Mouse (Mus musculus): ENCODE data around the gene Depdc5. TPM values are rescaled to one million over a fixed set of nuclear protein-coding genes. Genes with fewer than 3 reads are reported as not detected.

Gene Depdc5
- polyA plus RNA-seq, 1 experiment from 2014 or later = 16.6 TPM

DNA sequence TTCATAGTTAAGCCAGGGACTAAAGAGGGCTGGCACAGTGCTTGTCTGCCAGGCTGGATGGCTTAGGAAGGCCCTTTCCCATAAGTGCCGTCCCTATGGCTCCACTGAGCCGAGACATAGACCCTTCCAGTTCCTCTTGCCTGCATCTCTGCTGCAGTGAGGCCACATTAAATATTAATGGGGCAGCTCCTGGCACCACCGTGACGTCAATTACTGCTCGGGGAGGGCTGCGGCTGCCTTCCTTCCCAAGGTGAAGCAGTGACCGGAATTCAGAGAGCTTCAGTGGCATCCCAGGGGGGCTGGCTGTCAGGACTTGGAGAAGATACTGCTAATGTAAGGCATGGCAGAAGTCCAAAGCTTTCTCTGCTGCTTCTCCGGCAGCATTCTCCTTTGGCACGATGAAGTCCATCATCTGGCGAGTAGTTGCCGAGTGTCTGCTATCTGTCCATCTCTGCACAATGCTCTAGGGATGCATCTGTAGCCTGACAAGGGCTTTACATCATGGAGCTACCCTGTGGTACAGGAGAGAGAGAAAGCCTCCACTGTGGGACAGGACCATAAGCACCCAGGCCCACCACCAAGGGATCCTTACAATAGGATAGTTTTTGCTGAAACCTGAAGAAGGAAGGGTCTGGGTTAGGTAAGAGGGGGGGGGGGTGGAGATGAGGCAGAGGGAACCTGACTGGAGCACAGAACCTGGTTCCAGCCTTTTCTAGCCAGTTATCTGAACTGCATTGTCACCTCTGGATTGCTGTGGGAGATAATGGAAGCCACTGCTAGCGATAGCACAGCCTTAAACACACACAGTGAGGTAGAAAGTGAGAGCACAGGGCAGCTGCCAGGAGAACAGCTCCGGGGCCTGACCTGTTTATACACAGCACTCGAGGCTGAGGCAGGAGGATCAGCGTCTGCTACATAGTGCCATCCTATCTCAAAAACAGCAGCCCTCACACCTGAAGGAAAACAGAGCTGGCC lies 147.9 kb downstream of the Depdc5 start:
- Histone ChIP-seq H3K4me2 (ENCODE audit: low read depth, low read length) (no peak overlapping the region), H3K9me3 (replicated peaks; ENCODE audit: control insufficient read depth, low read length) (no peaks in the 10 kb centered on the region), H3K27me3 (ENCODE audit: control insufficient read depth, insufficient read depth, low read length) (no peaks in the 10 kb centered on the region), H3K27ac (ENCODE audit: low read length) (no peak overlapping the region), H3K36me3 (ENCODE audit: control insufficient read depth, insufficient read depth) (no peaks in the 10 kb centered on the region), H3K4me3 (ENCODE audit: low read length) (no peak overlapping the region), H3K4me1 (ENCODE audit: control insufficient read depth, insufficient read depth, low read length) (peaks cover 4% of the 10 kb centered on the region; the same call in 1 of the 2 replicates), H3K9ac (ENCODE audit: low read length) (no peak overlapping the region)
- WGBS = 45% methylated on average over 15 of the region's 15 CpGs
- no peak for ATAC-seq (replicated peaks; ENCODE audit: extremely low read depth, insufficient read depth, low FRiP score)

DNA sequence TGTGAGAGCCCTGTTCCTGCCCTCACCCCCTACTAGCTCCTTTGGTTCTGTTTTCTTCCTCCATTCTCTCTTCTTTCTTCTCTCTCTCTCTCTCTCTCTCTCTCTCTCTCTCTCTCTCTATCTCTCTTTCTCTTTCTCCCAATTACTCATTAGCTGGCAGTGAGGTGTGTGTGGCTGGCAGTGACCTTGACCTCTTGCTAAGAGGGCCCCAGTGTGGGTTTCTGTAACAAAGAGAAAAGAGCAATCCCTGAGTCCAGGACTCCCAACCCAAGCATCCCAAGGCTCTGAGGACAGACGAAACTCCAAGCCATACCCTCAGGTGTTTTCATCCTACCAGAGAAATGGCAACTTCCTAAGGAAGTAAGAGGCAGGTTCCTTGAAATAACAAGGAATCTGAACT lies 150.6 kb downstream of the Depdc5 start:
- Histone ChIP-seq H3K4me2 (ENCODE audit: low read depth, low read length) (no peak overlapping the region), H3K36me3 (ENCODE audit: control insufficient read depth, insufficient read depth) (no peaks in the 10 kb centered on the region), H3K9ac (ENCODE audit: low read length) (no peak overlapping the region), H3K27ac (ENCODE audit: low read length) (no peak overlapping the region), H3K4me3 (ENCODE audit: low read length) (no peak overlapping the region), H3K4me1 (ENCODE audit: control insufficient read depth, insufficient read depth, low read length) (peaks cover 10% of the 10 kb centered on the region), H3K27me3 (ENCODE audit: control insufficient read depth, insufficient read depth, low read length) (no peaks in the 10 kb centered on the region), H3K9me3 (replicated peaks; ENCODE audit: control insufficient read depth, low read length) (no peaks in the 10 kb centered on the region)
- WGBS = 75% methylated on average over 1 of the region's 1 CpGs
- no peak for ATAC-seq (replicated peaks; ENCODE audit: extremely low read depth, insufficient read depth, low FRiP score)

DNA sequence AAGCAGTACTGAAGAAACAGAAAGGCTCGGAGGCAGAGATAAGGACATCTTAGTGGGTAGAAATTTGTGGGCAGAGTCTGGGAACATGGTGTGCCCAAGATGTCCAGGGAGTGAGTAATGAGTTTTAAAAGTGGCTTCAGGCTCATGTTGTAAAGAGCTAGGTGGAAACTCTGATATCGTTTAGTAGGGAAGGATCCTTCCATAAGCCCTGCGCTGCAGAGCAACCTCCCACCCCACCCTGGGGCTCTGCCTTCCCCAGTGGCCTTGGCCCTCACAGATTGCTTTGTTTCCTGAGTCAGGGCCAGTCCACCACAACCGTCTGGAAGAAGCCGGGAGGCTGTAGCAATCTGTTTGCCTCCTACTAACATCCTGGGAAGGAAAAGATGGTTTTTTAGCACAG lies 152.1 kb downstream of the Depdc5 start:
- H3K9ac ChIP-seq (ENCODE audit: low read length) = no peak overlapping the region
- H3K36me3 ChIP-seq (ENCODE audit: control insufficient read depth, insufficient read depth) = no peaks in the 10 kb centered on the region
- H3K27ac ChIP-seq (ENCODE audit: low read length) = no peak overlapping the region
- H3K4me3 ChIP-seq (ENCODE audit: low read length) = no peak overlapping the region
- no peaks in the 10 kb centered on the region for H3K27me3 ChIP-seq (ENCODE audit: control insufficient read depth, insufficient read depth, low read length)
- no peaks in the 10 kb centered on the region for H3K9me3 ChIP-seq (replicated peaks; ENCODE audit: control insufficient read depth, low read length)
- WGBS = 50% methylated on average over 5 of the region's 5 CpGs
- H3K4me1 ChIP-seq (ENCODE audit: control insufficient read depth, insufficient read depth, low read length) = peaks cover 16% of the 10 kb centered on the region
- no peak overlapping the region for H3K4me2 ChIP-seq (ENCODE audit: low read depth, low read length)
- no peak for ATAC-seq (replicated peaks; ENCODE audit: extremely low read depth, insufficient read depth, low FRiP score)

DNA sequence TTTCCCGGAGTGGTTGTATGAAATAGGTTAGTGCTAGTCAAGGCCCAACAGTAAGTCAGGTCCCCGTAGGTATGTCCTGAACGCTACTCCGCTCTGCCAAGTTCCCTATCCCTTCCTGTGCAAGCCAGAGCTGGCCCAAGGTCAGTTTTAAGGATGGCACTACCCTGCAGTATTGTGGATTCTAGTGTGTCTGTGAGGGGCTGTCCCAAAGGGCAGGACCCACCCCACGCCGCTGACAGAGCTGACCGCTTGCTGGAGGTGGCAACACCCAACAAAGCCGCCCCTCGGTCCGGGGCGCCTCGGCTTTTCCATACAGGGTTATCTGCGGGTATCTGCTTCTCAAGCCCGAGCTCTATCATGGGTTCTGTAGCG lies 154.7 kb downstream of the Depdc5 start:
- H3K9ac ChIP-seq (ENCODE audit: low read length) = peak overlapping the region; percentile 93
- WGBS = 3% methylated on average over 15 of the region's 15 CpGs
- H3K4me1 ChIP-seq (ENCODE audit: control insufficient read depth, insufficient read depth, low read length) = peaks cover 35% of the 10 kb centered on the region
- H3K27ac ChIP-seq (ENCODE audit: low read length) = peak overlapping the region; percentile 98
- no peaks in the 10 kb centered on the region for H3K36me3 ChIP-seq (ENCODE audit: control insufficient read depth, insufficient read depth)
- peak overlapping the region; percentile 59 for H3K4me3 ChIP-seq (ENCODE audit: low read length)
- H3K27me3 ChIP-seq (ENCODE audit: control insufficient read depth, insufficient read depth, low read length) = no peaks in the 10 kb centered on the region
- peak; percentile 47 for ATAC-seq (replicated peaks; ENCODE audit: extremely low read depth, insufficient read depth, low FRiP score)
- H3K4me2 ChIP-seq (ENCODE audit: low read depth, low read length) = peak overlapping the region; percentile 80
- no peaks in the 10 kb centered on the region for H3K9me3 ChIP-seq (replicated peaks; ENCODE audit: control insufficient read depth, low read length)

DNA sequence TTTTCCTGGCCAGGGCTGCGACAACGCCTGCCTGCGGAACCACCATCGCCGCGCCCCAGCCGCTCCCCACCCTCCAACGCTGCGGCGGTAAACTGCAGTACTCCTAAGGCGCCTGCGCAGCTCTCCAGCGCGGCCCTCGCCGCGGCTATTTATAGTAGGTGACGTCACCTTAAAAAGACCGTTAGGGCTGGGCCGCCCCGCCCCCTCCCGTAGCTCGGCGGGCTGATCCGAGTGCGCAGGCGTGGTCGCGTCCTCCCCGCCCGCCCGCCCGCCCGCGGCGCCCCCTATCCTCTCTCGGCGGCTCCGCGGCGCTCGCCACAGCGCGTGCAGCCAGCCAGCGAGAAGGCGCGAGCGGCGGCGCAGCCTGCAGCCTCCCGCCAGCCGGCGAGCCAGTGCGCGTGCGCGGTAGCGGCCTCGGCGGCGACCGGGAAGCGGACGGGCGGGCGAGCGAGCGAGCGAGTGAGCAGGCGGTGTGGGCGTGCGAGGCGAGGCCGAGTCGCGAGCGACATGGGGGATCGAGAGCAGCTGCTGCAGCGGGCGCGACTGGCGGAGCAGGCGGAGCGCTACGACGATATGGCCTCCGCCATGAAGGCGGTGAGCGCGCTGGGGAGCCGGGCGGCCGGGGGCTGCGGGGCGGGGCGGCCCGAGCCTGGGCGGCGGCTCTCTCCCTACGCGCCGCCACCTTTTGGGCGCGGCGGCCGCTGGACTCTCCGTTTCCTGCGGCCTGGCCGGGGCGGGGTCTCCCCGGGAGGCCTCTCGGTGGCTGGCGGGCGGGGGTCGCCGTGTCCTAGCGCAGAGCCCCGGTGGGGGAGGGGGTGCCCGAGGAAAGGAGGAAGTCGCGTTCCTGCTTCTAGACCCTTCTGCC lies 155.3 kb downstream of the Depdc5 start, which contains the start of gene Ywhah:
Ywhah (plus strand) TSS at position 256 of the 865 bp plus-strand sequence.
- peak; percentile 96 for ATAC-seq (replicated peaks; ENCODE audit: extremely low read depth, insufficient read depth, low FRiP score)
- no peaks in the 10 kb centered on the region for H3K9me3 ChIP-seq (replicated peaks; ENCODE audit: control insufficient read depth, low read length)
- H3K9ac ChIP-seq (ENCODE audit: low read length) = peak within 1 kb of the TSS; percentile 97
- no peaks in the 10 kb centered on the region for H3K36me3 ChIP-seq (ENCODE audit: control insufficient read depth, insufficient read depth)
- peak within 1 kb of the TSS; percentile 94 for H3K4me3 ChIP-seq (ENCODE audit: low read length)
- peak within 1 kb of the TSS; percentile 87 for H3K4me2 ChIP-seq (ENCODE audit: low read depth, low read length)
- under 1% methylated on average over 102 of the region's 121 CpGs for WGBS
- no peaks in the 10 kb centered on the region for H3K27me3 ChIP-seq (ENCODE audit: control insufficient read depth, insufficient read depth, low read length)
- peak within 1 kb of the TSS; percentile 99 for H3K27ac ChIP-seq (ENCODE audit: low read length)
- H3K4me1 ChIP-seq (ENCODE audit: control insufficient read depth, insufficient read depth, low read length) = peaks cover 41% of the 10 kb centered on the region

DNA sequence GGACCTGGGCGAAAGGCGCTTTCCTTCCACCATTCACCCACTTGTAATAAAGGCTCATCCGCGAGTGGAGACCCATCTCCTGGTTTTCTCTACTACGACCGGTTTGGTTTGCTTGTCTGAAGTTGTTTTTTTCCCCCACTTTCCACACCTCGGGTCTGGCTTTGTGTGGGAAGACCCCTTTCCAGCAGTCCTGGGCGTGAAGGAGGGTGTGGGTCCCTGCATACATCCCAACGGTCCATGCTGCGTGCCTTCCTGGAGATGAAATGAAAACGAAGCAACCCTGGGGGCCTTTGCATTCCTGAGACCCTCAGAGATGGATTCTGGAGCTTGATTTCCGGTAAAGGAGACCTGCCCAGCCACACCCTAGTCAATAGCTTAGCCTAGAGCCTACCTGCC lies 155.9 kb downstream of the Depdc5 start:
- H3K4me1 ChIP-seq (ENCODE audit: control insufficient read depth, insufficient read depth, low read length) = peaks cover 47% of the 10 kb centered on the region

DNA sequence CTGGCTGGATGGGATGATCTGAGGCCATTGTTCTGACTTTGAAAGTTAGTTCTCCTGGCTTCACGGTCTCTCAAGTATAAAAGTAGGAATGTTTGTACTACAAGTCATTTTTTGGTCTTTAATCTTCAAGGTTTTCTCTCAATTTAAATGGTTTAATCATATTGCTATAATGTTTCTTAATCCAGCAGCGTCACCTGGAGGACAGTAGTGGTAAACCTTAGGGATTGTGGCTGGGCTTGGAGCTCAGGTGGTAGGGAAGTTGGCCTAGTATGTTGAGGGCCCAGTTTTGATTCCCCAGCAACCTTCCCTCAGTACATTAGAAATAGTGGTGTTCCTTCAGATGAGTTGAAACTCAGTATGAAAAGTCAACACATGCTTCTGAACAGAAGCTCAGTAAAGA lies 158.1 kb downstream of the Depdc5 start:
- H3K4me2 ChIP-seq (ENCODE audit: low read depth, low read length) = peak overlapping the region; percentile 8; the same call in 1 of the 2 replicates
- H3K4me1 ChIP-seq (ENCODE audit: control insufficient read depth, insufficient read depth, low read length) = peaks cover 53% of the 10 kb centered on the region
- peaks cover 2% of the 10 kb centered on the region; the same call in 1 of the 2 replicates for H3K36me3 ChIP-seq (ENCODE audit: control insufficient read depth, insufficient read depth)
- no peaks in the 10 kb centered on the region for H3K27me3 ChIP-seq (ENCODE audit: control insufficient read depth, insufficient read depth, low read length)
- ATAC-seq (replicated peaks; ENCODE audit: extremely low read depth, insufficient read depth, low FRiP score) = no peak
- H3K4me3 ChIP-seq (ENCODE audit: low read length) = no peak overlapping the region
- WGBS = 82% methylated on average over 2 of the region's 2 CpGs
- H3K27ac ChIP-seq (ENCODE audit: low read length) = no peak overlapping the region
- H3K9me3 ChIP-seq (replicated peaks; ENCODE audit: control insufficient read depth, low read length) = no peaks in the 10 kb centered on the region
- no peak overlapping the region; the same call in 1 of the 2 replicates for H3K9ac ChIP-seq (ENCODE audit: low read length)

More for the DNA sequence above, 155.9 kb downstream of the Depdc5 start:
- Histone ChIP-seq H3K4me3 (ENCODE audit: low read length) (peak overlapping the region; percentile 94), H3K27ac (ENCODE audit: low read length) (peak overlapping the region; percentile 99), H3K4me2 (ENCODE audit: low read depth, low read length) (peak overlapping the region; percentile 87), H3K36me3 (ENCODE audit: control insufficient read depth, insufficient read depth) (no peaks in the 10 kb centered on the region; the same call in 1 of the 2 replicates), H3K27me3 (ENCODE audit: control insufficient read depth, insufficient read depth, low read length) (no peaks in the 10 kb centered on the region), H3K9me3 (replicated peaks; ENCODE audit: control insufficient read depth, low read length) (no peaks in the 10 kb centered on the region), H3K9ac (ENCODE audit: low read length) (peak overlapping the region; percentile 97)
- under 1% methylated on average over 12 of the region's 12 CpGs for WGBS
- ATAC-seq (replicated peaks; ENCODE audit: extremely low read depth, insufficient read depth, low FRiP score) = no peak

DNA sequence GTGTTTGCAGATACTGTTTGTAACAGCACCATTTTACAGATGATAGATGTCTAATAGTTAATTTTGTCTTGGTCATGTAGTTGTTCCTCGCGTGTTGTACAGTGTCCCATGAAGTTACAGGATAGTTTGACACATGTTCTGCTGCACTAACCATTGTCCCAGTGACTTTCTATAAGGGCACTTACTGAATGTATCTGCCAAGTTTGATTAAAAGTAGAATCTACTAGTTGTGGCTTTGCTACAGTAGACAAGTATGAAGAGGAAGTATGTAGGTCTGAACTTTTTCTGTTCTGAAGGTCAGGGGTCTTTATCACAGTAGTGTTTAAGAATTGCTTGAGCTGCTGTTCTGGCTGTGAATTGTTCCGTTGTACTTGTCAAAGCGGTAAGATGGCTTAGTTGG lies 159.8 kb downstream of the Depdc5 start:
- no peaks in the 10 kb centered on the region for H3K9me3 ChIP-seq (replicated peaks; ENCODE audit: control insufficient read depth, low read length)
- peak overlapping the region; percentile 36; the same call in 1 of the 2 replicates for H3K4me2 ChIP-seq (ENCODE audit: low read depth, low read length)
- H3K27ac ChIP-seq (ENCODE audit: low read length) = no peak overlapping the region
- H3K36me3 ChIP-seq (ENCODE audit: control insufficient read depth, insufficient read depth) = peaks cover 5% of the 10 kb centered on the region
- H3K27me3 ChIP-seq (ENCODE audit: control insufficient read depth, insufficient read depth, low read length) = no peaks in the 10 kb centered on the region
- H3K4me1 ChIP-seq (ENCODE audit: control insufficient read depth, insufficient read depth, low read length) = peaks cover 50% of the 10 kb centered on the region
- WGBS = 67% methylated on average over 4 of the region's 4 CpGs
- ATAC-seq (replicated peaks; ENCODE audit: extremely low read depth, insufficient read depth, low FRiP score) = no peak
- no peak overlapping the region for H3K9ac ChIP-seq (ENCODE audit: low read length)
- H3K4me3 ChIP-seq (ENCODE audit: low read length) = no peak overlapping the region
